Comparison of ENCODE assay signal across 25 mouse cellular contexts in the genomic region with DNA sequence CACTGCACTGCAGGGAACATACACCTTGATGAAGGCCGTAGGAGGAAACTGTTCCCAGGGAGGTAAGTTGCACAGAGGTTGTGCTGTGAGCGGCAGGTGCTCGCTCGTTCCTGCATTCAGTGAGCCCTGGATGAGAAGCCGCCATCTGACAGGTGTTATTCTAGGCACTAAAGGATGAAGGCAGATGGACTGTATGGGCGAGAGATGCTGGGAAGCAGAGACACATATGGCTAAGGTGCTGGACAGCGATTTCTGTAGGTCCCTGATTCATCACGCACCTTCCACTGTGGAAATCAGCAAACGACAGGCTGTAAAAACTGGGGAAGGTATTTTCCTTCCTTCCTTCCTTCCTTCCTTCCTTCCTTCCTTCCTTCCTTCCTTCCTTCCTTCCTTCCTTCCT.
DNase-seq lines count a peak whose midpoint lies in the region; ATAC-seq and TF ChIP-seq lines count a peak whose summit lies in the region.
"Had no signal": no experiment of that assay in that cellular context is flagged by ENCODE, and none has a peak within 500 bp of the region (broad histone marks: within the 10 kb centered on the region; RNA-seq: fewer than 3 reads in every experiment).

No protein-coding gene starts in this region.

- H3K9me3 ChIP-seq in midbrain, embryonic 13.5 days = no peaks in the 10 kb centered on the region
- H3K9me3 ChIP-seq in midbrain, postnatal 0 days (ENCODE audit: low read length) = no peaks in the 10 kb centered on the region
- H3K9me3 ChIP-seq: embryonic facial prominence, embryonic 12.5 days; embryonic facial prominence, embryonic 15.5 days; heart, embryonic 12.5 days; heart, embryonic 15.5 days; hindbrain, embryonic 10.5 days; hindbrain, embryonic 15.5 days had no signal

- H3K9ac ChIP-seq in midbrain, embryonic 13.5 days (replicated peaks) = no peak overlapping the region
- H3K9ac ChIP-seq in midbrain, postnatal 0 days (replicated peaks; ENCODE audit: low read length, poor library complexity, severe bottlenecking) = no peak overlapping the region
- H3K9ac ChIP-seq: embryonic facial prominence, embryonic 12.5 days; embryonic facial prominence, embryonic 15.5 days; heart, embryonic 12.5 days; heart, embryonic 15.5 days; hindbrain, embryonic 15.5 days had no signal

- no peaks in the 10 kb centered on the region for H3K79me2 ChIP-seq in myocyte (ENCODE audit: control insufficient read depth, insufficient read depth)

- H3K27ac ChIP-seq in layer of hippocampus, adult 2 months = peak overlapping the region; percentile 59; the same call in 1 of the 2 replicates
- 0 out of 2 replicates have a peak overlapping the region, but pooled peaks have one; percentile 52 for H3K27ac ChIP-seq in midbrain, embryonic 13.5 days
- no peak overlapping the region for H3K27ac ChIP-seq in midbrain, postnatal 0 days (ENCODE audit: low read depth, low read length)
- H3K27ac ChIP-seq: embryonic facial prominence, embryonic 12.5 days; embryonic facial prominence, embryonic 15.5 days; heart, embryonic 15.5 days had no signal

- no peak overlapping the region for H3K4me3 ChIP-seq in layer of hippocampus, adult 2 months
- no peak overlapping the region for H3K4me3 ChIP-seq in midbrain, embryonic 13.5 days (replicated peaks)
- no peak overlapping the region for H3K4me3 ChIP-seq in midbrain, postnatal 0 days (ENCODE audit: low read depth, low read length)
- H3K4me3 ChIP-seq in myocyte = no peak overlapping the region
- H3K4me3 ChIP-seq: embryonic facial prominence, embryonic 12.5 days; embryonic facial prominence, embryonic 15.5 days; heart, embryonic 12.5 days; heart, embryonic 15.5 days; hindbrain, embryonic 10.5 days; hindbrain, embryonic 15.5 days had no signal

- TF ChIP-seq POLR2A in myocyte (IDR thresholded peaks at IDR 0.05; ENCODE audit: insufficient read length, low read depth) = no peak

- no peak for DNase-seq in layer of hippocampus, adult 2 months (ENCODE audit: low spot score in 2 of 2)
- DNase-seq in layer of hippocampus, adult 11-12 months (ENCODE audit: low spot score) = no peak
- no peak for DNase-seq in midbrain, postnatal 0 days (ENCODE audit: low spot score)
- DNase-seq in right cerebral cortex, postnatal 25 days = peak; percentile 28
- DNase-seq in right cerebral cortex, adult 2 months (ENCODE audit: low spot score in 2 of 2) = no peak
- DNase-seq: adrenal gland, adult 2 months; adrenal gland, postnatal 14 days; cerebellum, adult 11 months; cerebellum, adult 2 months; cerebellum, adult 9-11 months; cerebellum, postnatal 25 days; gastrocnemius, postnatal 10 days; gastrocnemius, postnatal 36 days; heart, postnatal 10 days; heart, postnatal 36 days had no signal

- H3K4me1 ChIP-seq in midbrain, embryonic 13.5 days (replicated peaks) = peaks cover 44% of the 10 kb centered on the region
- H3K4me1 ChIP-seq in midbrain, postnatal 0 days (ENCODE audit: insufficient read depth, low read length) = peaks cover 2% of the 10 kb centered on the region; the same call in 1 of the 2 replicates
- H3K4me1 ChIP-seq: embryonic facial prominence, embryonic 15.5 days; heart, embryonic 15.5 days had no signal

- 0 out of 2 replicates have a peak overlapping the region, but pooled peaks have one; percentile 7 for H3K4me2 ChIP-seq in midbrain, embryonic 13.5 days (replicated peaks)
- H3K4me2 ChIP-seq in midbrain, postnatal 0 days (ENCODE audit: low read depth, low read length, poor library complexity, severe bottlenecking) = no peak overlapping the region
- no peak overlapping the region for H3K4me2 ChIP-seq in myocyte (ENCODE audit: low read depth)
- H3K4me2 ChIP-seq: embryonic facial prominence, embryonic 12.5 days; embryonic facial prominence, embryonic 15.5 days; heart, embryonic 12.5 days; heart, embryonic 15.5 days; hindbrain, embryonic 15.5 days had no signal

- H3ac ChIP-seq in myocyte (ENCODE audit: control insufficient read depth, insufficient read length) = no peak overlapping the region

- no peak for ATAC-seq in midbrain, embryonic 13.5 days
- no peak for ATAC-seq in midbrain, postnatal 0 days (ENCODE audit: low FRiP score)
- ATAC-seq in cerebellum, adult (ENCODE audit: insufficient number of reproducible peaks, low FRiP score, low TSS enrichment) = no peak
- ATAC-seq: CD4-positive, CD25-positive, alpha-beta regulatory T cell, adult 4 months had no signal

- 81% methylated on average over 9 of the region's 9 CpGs for WGBS in midbrain, embryonic 13.5 days
- 66% methylated on average over 9 of the region's 9 CpGs for WGBS in midbrain, postnatal 0 days

- TF ChIP-seq CTCF in layer of hippocampus, adult 2 months (conservative IDR thresholded peaks at IDR 0.05) = no peak
- TF ChIP-seq CTCF in midbrain, postnatal 0 days (IDR thresholded peaks at IDR 0.05) = no peak

- H3K36me3 ChIP-seq in midbrain, embryonic 13.5 days = no peaks in the 10 kb centered on the region
- no peaks in the 10 kb centered on the region for H3K36me3 ChIP-seq in midbrain, postnatal 0 days (ENCODE audit: insufficient read depth, low read length)
- H3K36me3 ChIP-seq in myocyte (ENCODE audit: control insufficient read depth, insufficient read depth) = no peaks in the 10 kb centered on the region
- H3K36me3 ChIP-seq: embryonic facial prominence, embryonic 12.5 days; embryonic facial prominence, embryonic 15.5 days; heart, embryonic 12.5 days; heart, embryonic 15.5 days; hindbrain, embryonic 10.5 days; hindbrain, embryonic 15.5 days had no signal

- no peaks in the 10 kb centered on the region for H3K27me3 ChIP-seq in midbrain, embryonic 13.5 days
- H3K27me3 ChIP-seq in midbrain, postnatal 0 days (ENCODE audit: insufficient read depth, low read length) = no peaks in the 10 kb centered on the region
- no peaks in the 10 kb centered on the region for H3K27me3 ChIP-seq in myocyte (ENCODE audit: control insufficient read depth, insufficient read depth, insufficient read length)
- H3K27me3 ChIP-seq: embryonic facial prominence, embryonic 12.5 days; embryonic facial prominence, embryonic 15.5 days; heart, embryonic 15.5 days; hindbrain, embryonic 15.5 days had no signal

TF ChIP-seq in myocyte, 11 proteins besides CTCF, POLR2A, EP300 and RAD21:
- peak; percentile 70 for TF ChIP-seq REST (IDR thresholded peaks at IDR 0.05; ENCODE audit: insufficient read depth, insufficient read length)
- TF ChIP-seq E2F4 (IDR thresholded peaks at IDR 0.05; ENCODE audit: insufficient read depth) = no peak
